Mouse (Mus musculus): ENCODE measurements around the gene Rgs8. TPM values are rescaled to one million over a fixed set of nuclear protein-coding genes. Genes with fewer than 3 reads are reported as not detected.

The Rgs8 gene
- polyA plus RNA-seq, 1 experiment from 2014 or later, result 9.8 TPM

GRCm38 (mm10) chr1:153696541-153696940, 43.7 kb downstream of the Rgs8 start:
- H3K9ac ChIP-seq (ENCODE audit: low read length), result no peak overlapping the region
- WGBS, result 87% methylated on average over 4 of the region's 4 CpGs
- H3K4me1 ChIP-seq (ENCODE audit: control insufficient read depth, insufficient read depth, low read length), result no peaks in the 10 kb centered on the region; the same call in 1 of the 2 replicates
- no peak overlapping the region for H3K27ac ChIP-seq (ENCODE audit: low read depth, low read length)
- ATAC-seq (ENCODE audit: insufficient read depth, low FRiP score, low TSS enrichment) (no peak), DNase-seq (ENCODE audit: low spot score) (no peak)
- H3K27me3 ChIP-seq (ENCODE audit: control insufficient read depth, insufficient read depth, low read length), result no peaks in the 10 kb centered on the region
- no peak overlapping the region for H3K4me3 ChIP-seq (ENCODE audit: low read depth, low read length)
- H3K36me3 ChIP-seq (ENCODE audit: control insufficient read depth, insufficient read depth, low read length), result no peaks in the 10 kb centered on the region
- no peak overlapping the region for H3K4me2 ChIP-seq (ENCODE audit: low read depth)
- H3K9me3 ChIP-seq (ENCODE audit: control insufficient read depth, low read length), result no peaks in the 10 kb centered on the region

DNA sequence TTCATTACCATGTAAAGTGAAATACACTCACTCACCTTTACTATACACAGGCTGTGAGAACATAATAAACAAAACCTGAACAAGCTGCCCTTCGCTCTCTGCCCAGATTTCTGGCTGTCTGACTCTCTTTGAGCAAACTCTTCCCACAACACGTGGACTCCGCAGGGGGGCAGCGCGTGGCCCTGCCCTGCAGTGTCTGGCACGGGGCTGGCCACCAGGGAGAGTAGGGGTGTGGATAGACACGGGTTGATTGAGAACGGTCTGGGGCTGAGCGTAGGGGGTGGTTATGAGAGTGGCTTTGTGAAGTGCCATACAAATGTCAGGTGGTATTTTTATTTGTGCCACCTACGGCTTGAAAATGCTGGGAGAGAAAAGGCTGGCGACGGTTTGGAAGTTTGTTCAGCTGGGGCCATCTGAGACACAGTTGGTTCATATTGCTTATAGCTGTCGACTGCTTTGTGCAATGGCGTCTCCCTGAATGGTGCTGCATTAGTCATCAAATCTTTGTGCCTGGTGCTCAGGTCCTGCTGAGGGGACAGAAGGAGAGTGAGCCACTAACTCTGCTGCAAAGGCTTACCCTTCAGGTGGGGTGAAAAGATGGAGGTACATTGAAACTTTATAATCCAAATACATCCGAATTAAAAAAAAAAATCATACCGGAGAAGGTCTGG, 44.9 kb downstream of the Rgs8 start:
- no peak overlapping the region for H3K4me2 ChIP-seq (ENCODE audit: low read depth)
- no peaks in the 10 kb centered on the region for H3K36me3 ChIP-seq (ENCODE audit: control insufficient read depth, insufficient read depth, low read length)
- no peak overlapping the region for H3K4me3 ChIP-seq (ENCODE audit: low read depth, low read length)
- H3K27me3 ChIP-seq (ENCODE audit: control insufficient read depth, insufficient read depth, low read length), result no peaks in the 10 kb centered on the region
- no peaks in the 10 kb centered on the region for H3K9me3 ChIP-seq (ENCODE audit: control insufficient read depth, low read length)
- ATAC-seq (ENCODE audit: insufficient read depth, low FRiP score, low TSS enrichment) (0 out of 2 replicates have a peak, but pooled peaks have one; percentile 59), DNase-seq (ENCODE audit: low spot score) (peak; percentile 35)
- no peaks in the 10 kb centered on the region; the same call in 1 of the 2 replicates for H3K4me1 ChIP-seq (ENCODE audit: control insufficient read depth, insufficient read depth, low read length)
- 62% methylated on average over 16 of the region's 16 CpGs for WGBS
- H3K27ac ChIP-seq (ENCODE audit: low read depth, low read length), result no peak overlapping the region
- H3K9ac ChIP-seq (ENCODE audit: low read length), result no peak overlapping the region

- DNase-seq (ENCODE audit: low spot score) (no peak), ATAC-seq (ENCODE audit: insufficient read depth, low FRiP score, low TSS enrichment) (no peak)
- no peak overlapping the region for H3K4me3 ChIP-seq (ENCODE audit: low read depth, low read length)
- H3K4me1 ChIP-seq (ENCODE audit: control insufficient read depth, insufficient read depth, low read length), result peaks cover 3% of the 10 kb centered on the region
- H3K27me3 ChIP-seq (ENCODE audit: control insufficient read depth, insufficient read depth, low read length), result no peaks in the 10 kb centered on the region
- no peak overlapping the region for H3K9ac ChIP-seq (ENCODE audit: low read length)
- H3K36me3 ChIP-seq (ENCODE audit: control insufficient read depth, insufficient read depth, low read length), result no peaks in the 10 kb centered on the region
- WGBS, result 69% methylated on average over 7 of the region's 7 CpGs
- H3K27ac ChIP-seq (ENCODE audit: low read depth, low read length), result no peak overlapping the region
- no peaks in the 10 kb centered on the region for H3K9me3 ChIP-seq (ENCODE audit: control insufficient read depth, low read length)
- H3K4me2 ChIP-seq (ENCODE audit: low read depth), result no peak overlapping the region
These were observed 45.7 kb downstream of the Rgs8 start for GRCm38 (mm10) chr1:153698311-153699084.

DNA sequence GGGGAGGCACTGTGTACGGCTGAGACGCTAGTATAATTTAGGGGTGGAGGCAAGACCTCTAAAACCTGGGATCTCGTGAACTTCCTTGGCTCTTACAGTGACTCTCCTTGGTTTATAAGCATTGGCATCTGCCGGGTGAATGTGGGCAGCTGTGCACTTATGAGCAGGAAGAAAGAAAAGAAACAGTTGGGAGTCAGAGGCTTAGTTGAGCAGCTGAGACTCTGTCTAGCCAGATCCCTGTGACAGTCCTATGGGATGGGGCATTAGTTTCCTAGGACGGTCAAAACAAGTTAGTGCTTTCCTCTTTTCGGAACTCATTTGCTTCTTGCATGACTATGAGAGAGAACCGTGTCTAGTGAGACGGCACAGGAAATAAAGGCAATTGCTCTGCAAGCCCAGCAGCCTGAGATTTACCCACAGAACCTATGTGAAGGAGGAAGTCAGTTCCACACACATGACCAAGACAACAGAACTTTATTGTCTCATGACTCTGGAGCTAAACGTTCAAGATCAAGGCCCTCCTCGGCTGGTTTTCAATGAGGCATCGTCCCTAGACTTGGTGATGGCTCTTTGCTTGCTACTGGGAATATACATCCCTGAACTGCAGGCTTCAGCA, 47.7 kb downstream of the Rgs8 start:
- Histone ChIP-seq H3K9me3 (ENCODE audit: control insufficient read depth, low read length) (no peaks in the 10 kb centered on the region), H3K27me3 (ENCODE audit: control insufficient read depth, insufficient read depth, low read length) (no peaks in the 10 kb centered on the region), H3K4me1 (ENCODE audit: control insufficient read depth, insufficient read depth, low read length) (peaks cover 13% of the 10 kb centered on the region), H3K9ac (ENCODE audit: low read length) (no peak overlapping the region), H3K27ac (ENCODE audit: low read depth, low read length) (no peak overlapping the region), H3K4me2 (ENCODE audit: low read depth) (no peak overlapping the region), H3K4me3 (ENCODE audit: low read depth, low read length) (no peak overlapping the region), H3K36me3 (ENCODE audit: control insufficient read depth, insufficient read depth, low read length) (no peaks in the 10 kb centered on the region)
- ATAC-seq (ENCODE audit: insufficient read depth, low FRiP score, low TSS enrichment) (no peak), DNase-seq (ENCODE audit: low spot score) (no peak)
- 89% methylated on average over 11 of the region's 11 CpGs for WGBS

DNA sequence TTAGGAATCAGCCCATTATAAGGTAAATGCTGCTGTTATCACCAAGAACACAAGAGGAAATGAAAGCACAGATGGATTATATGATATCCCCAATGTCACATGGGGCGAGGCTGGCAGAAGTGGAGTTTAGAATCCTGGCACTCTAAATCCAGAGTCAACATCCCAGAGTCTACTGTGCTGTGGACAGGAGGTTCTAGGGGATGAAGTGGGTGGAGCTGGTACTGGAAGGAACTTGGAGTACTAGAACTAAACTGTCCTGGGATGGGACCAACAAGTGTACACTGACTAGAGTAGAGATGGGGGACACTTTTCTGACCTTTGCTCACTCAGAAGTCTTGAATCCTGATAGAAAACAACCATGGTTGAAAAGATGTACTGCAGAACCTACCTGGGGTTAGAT, 48.6 kb downstream of the Rgs8 start:
- 90% methylated on average over 1 of the region's 1 CpGs for WGBS
- Histone ChIP-seq H3K9me3 (ENCODE audit: control insufficient read depth, low read length) (no peaks in the 10 kb centered on the region), H3K4me2 (ENCODE audit: low read depth) (no peak overlapping the region), H3K36me3 (ENCODE audit: control insufficient read depth, insufficient read depth, low read length) (no peaks in the 10 kb centered on the region), H3K27me3 (ENCODE audit: control insufficient read depth, insufficient read depth, low read length) (no peaks in the 10 kb centered on the region), H3K9ac (ENCODE audit: low read length) (no peak overlapping the region), H3K27ac (ENCODE audit: low read depth, low read length) (no peak overlapping the region), H3K4me1 (ENCODE audit: control insufficient read depth, insufficient read depth, low read length) (peaks cover 13% of the 10 kb centered on the region), H3K4me3 (ENCODE audit: low read depth, low read length) (no peak overlapping the region)
- ATAC-seq (ENCODE audit: insufficient read depth, low FRiP score, low TSS enrichment) (no peak), DNase-seq (ENCODE audit: low spot score) (no peak)

DNA sequence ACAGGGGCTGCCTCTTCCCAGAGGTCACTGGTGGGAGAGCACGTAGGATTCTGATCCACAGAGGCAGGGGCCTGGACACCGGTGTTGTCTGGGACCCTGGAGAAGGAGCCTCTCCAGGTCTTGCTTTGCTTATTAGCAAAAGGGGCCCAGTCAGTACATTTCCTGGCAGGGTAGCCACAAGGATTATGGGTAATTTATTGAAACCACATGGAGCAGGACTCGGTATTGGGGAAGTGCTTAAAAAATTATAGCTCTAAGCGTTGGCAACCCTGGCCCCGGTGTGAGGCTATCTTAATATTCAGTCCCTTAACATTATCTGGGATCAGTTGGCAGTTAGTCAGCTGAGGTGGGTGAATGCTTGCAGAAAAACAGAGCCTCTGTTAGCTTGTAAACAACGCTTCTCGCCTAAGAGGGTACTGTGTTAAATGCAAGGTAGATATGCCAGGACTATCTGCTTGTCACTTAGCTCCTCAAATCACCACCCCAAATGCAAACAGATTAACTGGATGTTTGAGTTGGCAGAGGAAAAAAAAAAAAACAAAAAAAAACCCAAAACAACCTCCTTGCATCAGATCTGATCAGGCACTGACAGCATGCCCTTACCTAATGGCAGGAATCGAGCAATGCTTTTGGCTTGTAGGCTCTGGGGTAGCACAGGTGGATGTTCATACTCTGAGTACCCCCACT, 49.5 kb downstream of the Rgs8 start:
- Histone ChIP-seq H3K4me1 (ENCODE audit: control insufficient read depth, insufficient read depth, low read length) (peaks cover 13% of the 10 kb centered on the region), H3K27ac (ENCODE audit: low read depth, low read length) (no peak overlapping the region), H3K4me2 (ENCODE audit: low read depth) (no peak overlapping the region), H3K36me3 (ENCODE audit: control insufficient read depth, insufficient read depth, low read length) (no peaks in the 10 kb centered on the region), H3K4me3 (ENCODE audit: low read depth, low read length) (no peak overlapping the region), H3K27me3 (ENCODE audit: control insufficient read depth, insufficient read depth, low read length) (no peaks in the 10 kb centered on the region), H3K9ac (ENCODE audit: low read length) (no peak overlapping the region), H3K9me3 (ENCODE audit: control insufficient read depth, low read length) (no peaks in the 10 kb centered on the region)
- 84% methylated on average over 8 of the region's 8 CpGs for WGBS
- DNase-seq (ENCODE audit: low spot score) (no peak), ATAC-seq (ENCODE audit: insufficient read depth, low FRiP score, low TSS enrichment) (no peak)

GRCm38 (mm10) chr1:153702853-153703410, 50.1 kb downstream of the Rgs8 start:
- no peak overlapping the region for H3K4me2 ChIP-seq (ENCODE audit: low read depth)
- H3K27ac ChIP-seq (ENCODE audit: low read depth, low read length), result peak overlapping the region; percentile 5; the same call in 1 of the 2 replicates
- H3K27me3 ChIP-seq (ENCODE audit: control insufficient read depth, insufficient read depth, low read length), result no peaks in the 10 kb centered on the region
- H3K9ac ChIP-seq (ENCODE audit: low read length), result no peak overlapping the region
- no peak overlapping the region for H3K4me3 ChIP-seq (ENCODE audit: low read depth, low read length)
- DNase-seq (ENCODE audit: low spot score), result no peak
- 70% methylated on average over 8 of the region's 8 CpGs for WGBS
- peaks cover 13% of the 10 kb centered on the region for H3K4me1 ChIP-seq (ENCODE audit: control insufficient read depth, insufficient read depth, low read length)
- ATAC-seq (ENCODE audit: insufficient read depth, low FRiP score, low TSS enrichment), result 0 out of 2 replicates have a peak, but pooled peaks have one; percentile 7
- no peaks in the 10 kb centered on the region for H3K36me3 ChIP-seq (ENCODE audit: control insufficient read depth, insufficient read depth, low read length)
- H3K9me3 ChIP-seq (ENCODE audit: control insufficient read depth, low read length), result no peaks in the 10 kb centered on the region

DNA sequence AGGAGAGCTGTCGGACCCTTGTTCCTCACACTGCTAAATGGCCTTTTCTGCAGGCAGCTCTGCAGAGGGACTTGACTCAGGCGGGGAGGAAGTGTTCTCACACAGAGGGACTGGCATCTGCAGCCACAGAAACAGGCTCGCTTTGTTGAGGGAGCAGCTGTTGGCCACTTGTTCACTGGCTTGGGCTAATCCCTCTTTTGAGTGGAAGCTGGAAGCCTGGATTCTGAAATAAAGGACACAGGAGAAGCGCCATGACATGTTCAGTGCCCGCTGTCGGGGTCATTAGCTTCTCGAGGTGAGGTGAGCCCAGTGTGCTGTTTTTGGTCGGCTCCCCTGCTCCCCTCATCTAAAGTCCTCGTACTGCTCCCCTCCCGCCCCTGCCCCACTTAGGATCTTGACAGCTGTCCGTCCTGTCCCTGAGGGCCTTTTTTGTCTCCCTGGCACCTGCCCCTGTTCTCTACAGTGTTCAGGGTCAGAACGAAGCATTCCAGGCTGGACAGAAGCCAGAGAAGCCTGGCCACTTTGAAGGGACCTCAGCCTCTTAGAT, 50.7 kb downstream of the Rgs8 start:
- Histone ChIP-seq H3K27ac (ENCODE audit: low read depth, low read length) (no peak overlapping the region; the same call in 1 of the 2 replicates), H3K27me3 (ENCODE audit: control insufficient read depth, insufficient read depth, low read length) (no peaks in the 10 kb centered on the region), H3K4me3 (ENCODE audit: low read depth, low read length) (no peak overlapping the region), H3K9ac (ENCODE audit: low read length) (no peak overlapping the region), H3K4me1 (ENCODE audit: control insufficient read depth, insufficient read depth, low read length) (peaks cover 13% of the 10 kb centered on the region), H3K36me3 (ENCODE audit: control insufficient read depth, insufficient read depth, low read length) (no peaks in the 10 kb centered on the region), H3K9me3 (ENCODE audit: control insufficient read depth, low read length) (no peaks in the 10 kb centered on the region), H3K4me2 (ENCODE audit: low read depth) (peak overlapping the region; percentile 2; the same call in 1 of the 2 replicates)
- peak; percentile 52 for DNase-seq (ENCODE audit: low spot score)
- ATAC-seq (ENCODE audit: insufficient read depth, low FRiP score, low TSS enrichment), result peak; percentile 64; the same call in 1 of the 2 replicates
- WGBS, result 14% methylated on average over 12 of the region's 12 CpGs

Measured in neural tube, embryonic 11.5 days (tissue).